Mouse (Mus musculus) kidney, postnatal 10 days (tissue): Measurements from ENCODE around the gene Trim7.
"Not testable (repeated sequence)": the region's sequence is repeated elsewhere in the genome, so short reads cannot be mapped to it uniquely, and the experiment has no call there.

Source experiments
- DNase-seq: peaks from one replicate; pipeline ENCODE4 v3.0.0; 2021; ENCODE audit warnings: mixed read lengths

Trim7 gene

GRCm38 (mm10) chr11:48803988-48804387 lies 22.0 kb upstream of the Trim7 start:
- no peak for DNase-seq

GRCm38 (mm10) chr11:48804922-48805321 lies 21.0 kb upstream of the Trim7 start:
- no peak for DNase-seq

GRCm38 (mm10) chr11:48806856-48807562 lies 18.9 kb upstream of the Trim7 start:
- peak; percentile 20 for DNase-seq

DNA sequence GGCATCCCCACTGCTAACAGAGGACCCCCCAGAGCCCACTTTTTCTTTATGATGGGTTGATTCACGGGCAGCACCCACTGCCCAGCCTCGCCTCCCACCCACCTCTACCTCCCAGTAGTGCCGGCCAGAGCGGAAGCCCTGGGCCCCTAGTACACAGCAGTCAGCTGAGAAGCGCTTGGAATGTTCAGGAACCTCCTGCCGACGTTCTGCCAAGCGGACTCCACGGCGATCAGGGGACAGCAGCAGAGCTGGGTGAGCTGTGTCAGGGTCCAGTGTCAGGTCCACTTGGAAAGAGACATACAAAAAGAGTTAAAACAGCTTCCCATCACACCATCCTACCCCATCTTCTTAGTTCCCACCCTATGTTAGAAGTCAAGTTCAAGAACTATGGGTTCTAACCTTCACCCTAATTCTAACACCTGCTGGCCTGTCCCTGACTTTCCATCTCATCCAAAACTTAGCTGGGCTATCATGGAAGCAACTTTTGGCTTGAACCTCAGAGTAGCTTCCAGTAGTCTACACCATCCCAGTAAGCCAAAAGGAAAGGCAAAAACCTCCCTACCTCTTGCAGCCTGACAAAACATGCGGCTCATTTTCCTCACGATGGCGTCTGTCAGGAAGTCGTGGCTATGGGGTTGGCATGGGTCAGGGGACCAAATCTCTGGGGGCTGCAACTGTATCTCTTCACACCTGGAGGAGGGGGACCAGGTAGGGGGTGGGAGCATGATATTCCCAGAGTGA lies 18.2 kb upstream of the Trim7 start:
- DNase-seq = peak; percentile 21

DNA sequence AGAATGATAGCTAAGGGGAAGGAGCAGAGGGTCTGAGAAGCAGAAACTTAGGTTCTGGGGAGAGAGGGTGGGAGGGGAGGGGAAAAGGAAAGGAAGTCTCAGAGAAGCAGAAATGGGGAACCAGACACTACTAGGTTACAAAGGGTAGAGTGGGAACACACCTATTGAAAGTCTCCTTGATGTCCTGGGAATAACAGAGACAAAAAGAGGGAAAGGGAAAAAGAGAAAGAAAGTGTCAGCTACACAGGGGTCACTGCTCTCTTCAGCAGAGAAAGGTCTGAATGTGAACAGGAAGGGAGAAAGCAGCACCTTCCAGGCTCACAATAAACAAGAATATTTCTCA lies 17.7 kb upstream of the Trim7 start:
- no peak for DNase-seq

- peak; percentile 33 for DNase-seq
Measured at GRCm38 (mm10) chr11:48808737-48809433, 17.1 kb upstream of the Trim7 start.

- DNase-seq = no peak
Measured at GRCm38 (mm10) chr11:48809434-48809830, 16.5 kb upstream of the Trim7 start.

DNA sequence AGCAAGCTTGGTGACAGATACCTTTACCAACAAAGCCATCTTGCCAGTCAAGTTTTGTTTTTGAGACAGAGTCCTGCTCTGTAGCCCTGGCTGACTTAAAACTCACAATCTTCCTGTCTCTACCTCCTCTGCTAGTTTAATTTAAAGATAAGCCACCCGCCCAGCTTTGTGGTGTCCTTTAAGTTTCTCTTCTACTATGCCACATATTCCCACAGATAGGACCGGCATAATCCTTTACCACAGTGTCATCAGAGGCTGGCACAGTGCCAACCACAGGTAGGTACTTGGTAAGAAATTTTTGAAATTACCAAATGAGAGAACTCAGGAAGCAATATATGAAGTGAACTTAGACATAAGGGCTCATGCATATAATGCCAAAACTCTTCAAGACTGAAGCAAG lies 15.8 kb upstream of the Trim7 start:
- no peak for DNase-seq

- DNase-seq = no peak
Measured at GRCm38 (mm10) chr11:48813782-48814181, 12.2 kb upstream of the Trim7 start.

- DNase-seq = no peak
Measured at GRCm38 (mm10) chr11:48815851-48816250, 10.1 kb upstream of the Trim7 start.

- peak; percentile 68 for DNase-seq
Measured at GRCm38 (mm10) chr11:48816281-48816781, 9.6 kb upstream of the Trim7 start.

- peak; percentile 100 for DNase-seq
Measured at GRCm38 (mm10) chr11:48816800-48817665, 8.9 kb upstream of the Trim7 start, which contains the start of gene Trim41. Trim41 (minus strand) TSS chr11:48817353.

DNA sequence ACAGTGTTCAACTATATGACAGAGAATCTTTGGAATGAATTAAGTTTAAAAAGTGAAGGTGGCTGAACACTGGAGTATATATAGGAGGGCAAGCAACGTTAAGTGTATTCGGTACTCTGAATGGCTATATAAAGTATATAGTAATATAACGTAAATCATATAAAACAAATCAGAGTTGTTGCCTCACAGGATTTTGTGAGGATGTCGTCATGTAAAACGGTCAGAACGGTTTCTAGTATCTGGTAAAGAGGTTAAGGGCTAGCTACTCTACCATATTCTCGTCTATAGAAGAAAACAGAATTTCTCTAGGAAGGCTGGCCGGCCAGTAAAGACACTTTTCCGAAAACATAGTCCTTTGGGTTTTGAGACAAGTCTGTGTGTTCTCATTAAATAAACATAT lies 8.1 kb upstream of the Trim7 start:
- DNase-seq = no peak

DNA sequence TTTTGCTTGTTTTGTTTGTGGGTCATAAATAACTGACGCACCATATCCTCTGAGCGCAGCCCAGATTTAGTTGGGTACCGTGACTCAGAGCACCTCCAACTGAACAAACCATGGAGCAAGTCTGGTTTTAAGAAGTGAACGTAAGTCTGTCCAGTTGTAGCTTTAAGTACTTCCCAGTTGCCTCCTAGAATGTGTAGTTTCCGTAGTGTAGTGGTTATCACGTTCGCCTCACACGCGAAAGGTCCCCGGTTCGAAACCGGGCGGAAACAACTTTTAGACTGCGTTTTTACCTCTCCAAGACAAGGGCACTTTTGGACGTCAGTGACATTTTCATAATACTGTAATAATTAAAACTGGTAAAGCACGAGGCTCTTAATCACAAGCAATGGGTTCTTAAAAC lies 7.6 kb upstream of the Trim7 start:
- peak; percentile 88 for DNase-seq

- no peak for DNase-seq
Measured at GRCm38 (mm10) chr11:48819614-48820307, 6.2 kb upstream of the Trim7 start.

- no peak for DNase-seq
Measured at GRCm38 (mm10) chr11:48820308-48820674, 5.6 kb upstream of the Trim7 start.

DNA sequence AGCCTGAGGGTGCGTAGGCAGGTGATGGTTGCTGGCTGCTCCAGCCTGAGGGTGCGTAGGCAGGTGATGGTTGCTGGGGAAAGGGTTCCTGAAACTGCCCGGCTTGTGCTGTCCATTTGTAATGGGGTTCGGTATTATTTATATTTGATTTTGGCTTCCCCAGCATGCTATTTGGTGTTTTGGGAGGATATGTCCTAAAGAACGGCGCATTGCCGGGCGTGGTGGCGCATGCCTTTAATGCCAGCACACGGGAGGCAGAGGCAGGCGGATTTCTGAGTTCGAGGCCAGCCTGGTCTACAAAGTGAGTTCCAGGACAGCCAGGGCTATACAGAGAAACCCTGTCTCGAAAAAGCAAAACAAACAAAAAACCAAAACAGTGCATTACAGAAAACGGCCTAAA lies 4.6 kb upstream of the Trim7 start:
- DNase-seq = not testable (repeated sequence)

GRCm38 (mm10) chr11:48822768-48823512 lies 3.0 kb upstream of the Trim7 start:
- DNase-seq = no peak

DNA sequence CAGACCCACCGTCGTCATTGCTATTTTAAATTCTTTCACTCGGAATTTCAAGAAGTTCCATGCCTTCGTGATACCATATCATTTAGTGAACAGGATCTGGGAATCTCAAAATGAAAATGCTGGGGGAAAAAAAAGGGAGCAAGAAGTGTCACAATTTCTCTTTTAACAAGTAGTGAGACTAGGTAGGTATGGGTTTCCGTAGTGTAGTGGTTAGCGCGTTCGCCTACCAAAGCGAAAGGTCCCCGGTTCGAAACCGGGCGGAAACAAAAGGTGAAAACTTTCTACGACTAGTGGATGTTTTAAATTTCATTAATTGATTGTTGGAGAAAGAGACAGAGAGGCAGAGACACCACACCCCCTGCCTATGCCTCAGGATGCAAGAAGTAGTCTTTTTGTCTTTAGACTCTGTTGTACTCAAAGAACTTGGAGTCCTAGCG lies 2.4 kb upstream of the Trim7 start:
- peak; percentile 63 for DNase-seq

- no peak for DNase-seq
Measured at GRCm38 (mm10) chr11:48824311-48824830, 1.6 kb upstream of the Trim7 start.

DNA sequence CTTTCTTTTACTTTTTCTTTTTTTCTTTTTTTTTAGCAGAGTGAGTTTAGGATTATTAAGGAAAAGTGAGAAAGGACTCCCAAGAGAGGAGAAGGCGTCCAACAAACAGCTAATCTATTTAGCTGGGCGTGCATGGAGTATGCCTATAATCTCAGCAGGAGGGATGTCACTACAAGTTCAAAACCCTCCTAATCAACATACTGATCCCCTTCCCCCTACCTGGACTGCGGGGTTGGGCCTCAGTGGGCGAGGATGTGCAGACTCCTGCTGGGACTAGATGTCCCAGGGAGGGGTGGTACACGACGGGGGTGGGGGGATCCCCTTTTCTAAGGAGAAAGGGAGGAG lies 784 bp downstream of the Trim7 start:
- DNase-seq = no peak
